28 mouse cellular contexts compared by ENCODE assay signal in the genomic region with DNA sequence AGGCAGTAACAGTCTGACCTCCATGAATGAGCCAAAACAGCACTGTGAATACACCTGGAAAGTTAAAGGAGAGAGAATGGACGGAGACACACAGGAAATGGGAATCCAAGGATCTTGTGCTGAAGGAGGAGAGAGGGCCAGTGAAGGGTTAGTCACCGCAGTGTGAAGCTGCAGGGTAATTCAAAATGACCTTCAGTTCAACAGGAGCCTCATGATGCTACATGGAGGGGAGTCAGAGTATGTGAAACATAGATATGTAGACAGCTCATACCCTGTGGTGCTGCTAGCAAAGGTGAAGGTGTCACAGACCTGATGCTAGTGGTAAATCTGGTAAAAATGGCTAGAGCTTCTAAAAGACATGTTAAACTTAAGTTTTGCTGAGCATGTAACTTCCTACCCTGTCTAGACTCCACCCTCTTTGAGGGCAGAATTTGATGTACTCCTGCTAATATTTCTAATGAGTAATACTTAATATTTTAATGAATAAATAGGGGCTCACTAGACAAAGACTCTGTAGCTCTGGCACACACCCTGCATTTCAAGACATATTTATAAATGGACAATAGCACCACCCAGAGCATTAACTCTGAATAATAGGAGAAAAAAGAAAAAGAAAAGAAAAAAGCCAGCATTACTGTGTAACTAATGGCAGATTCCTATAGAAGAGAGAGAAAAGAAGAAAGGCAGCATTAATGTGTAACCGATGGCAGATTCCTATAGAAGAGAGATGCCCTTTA. TPM values are rescaled to one million over a fixed set of nuclear protein-coding genes. Genes with fewer than 3 reads are reported as not detected.
DNase-seq lines count a peak whose midpoint lies in the region; ATAC-seq lines count a peak whose summit lies in the region.
"Had no signal": no experiment of that assay in that cellular context is flagged by ENCODE, and none has a peak within 500 bp of the region (broad histone marks: within the 10 kb centered on the region; RNA-seq: fewer than 3 reads in every experiment).

No protein-coding gene starts in this region.

- no peaks in the 10 kb centered on the region for H3K9me3 ChIP-seq in forebrain, embryonic 14.5 days (replicated peaks; ENCODE audit: control insufficient read depth, low read length)
- H3K9me3 ChIP-seq in forebrain, embryonic 11.5 days (ENCODE audit: control insufficient read depth, low read length): no peaks in the 10 kb centered on the region
- no peaks in the 10 kb centered on the region for H3K9me3 ChIP-seq in hindbrain, embryonic 15.5 days
- H3K9me3 ChIP-seq in hindbrain, embryonic 12.5 days (replicated peaks): no peaks in the 10 kb centered on the region
- H3K9me3 ChIP-seq in midbrain, embryonic 13.5 days: no peaks in the 10 kb centered on the region
- no peaks in the 10 kb centered on the region for H3K9me3 ChIP-seq in midbrain, embryonic 11.5 days (ENCODE audit: control insufficient read depth, low read length)
- H3K9me3 ChIP-seq: embryonic facial prominence, embryonic 10.5 days; heart, embryonic 13.5 days; limb, embryonic 12.5 days; neural tube, embryonic 13.5 days had no signal

- no peak overlapping the region for H3K4me2 ChIP-seq in forebrain, embryonic 14.5 days (ENCODE audit: low read length)
- no peak overlapping the region for H3K4me2 ChIP-seq in forebrain, embryonic 11.5 days (ENCODE audit: low read depth, low read length, severe bottlenecking)
- H3K4me2 ChIP-seq in hindbrain, embryonic 15.5 days: no peak overlapping the region
- no peak overlapping the region for H3K4me2 ChIP-seq in hindbrain, embryonic 12.5 days (replicated peaks)
- no peak overlapping the region for H3K4me2 ChIP-seq in midbrain, embryonic 13.5 days (replicated peaks)
- no peak overlapping the region for H3K4me2 ChIP-seq in midbrain, embryonic 11.5 days
- H3K4me2 ChIP-seq: heart, embryonic 13.5 days; limb, embryonic 12.5 days; liver, embryonic 11.5 days; neural tube, embryonic 13.5 days had no signal

- WGBS in forebrain, embryonic 14.5 days: 70% methylated on average over 3 of the region's 3 CpGs
- WGBS in forebrain, embryonic 11.5 days: 78% methylated on average over 3 of the region's 3 CpGs
- WGBS in hindbrain, embryonic 15.5 days: 73% methylated on average over 3 of the region's 3 CpGs
- 79% methylated on average over 3 of the region's 3 CpGs for WGBS in hindbrain, embryonic 12.5 days
- WGBS in midbrain, embryonic 13.5 days: 75% methylated on average over 3 of the region's 3 CpGs
- WGBS in midbrain, embryonic 11.5 days: 77% methylated on average over 3 of the region's 3 CpGs

- ATAC-seq in forebrain, embryonic 14.5 days: no peak
- ATAC-seq in forebrain, embryonic 11.5 days (replicated peaks; ENCODE audit: low FRiP score): no peak
- peak; percentile 63; the same call in 1 of the 2 replicates for ATAC-seq in hindbrain, embryonic 15.5 days (ENCODE audit: low FRiP score, low read depth)
- ATAC-seq in hindbrain, embryonic 12.5 days (ENCODE audit: low FRiP score): no peak
- ATAC-seq in midbrain, embryonic 13.5 days: 0 out of 2 replicates have a peak, but pooled peaks have one; percentile 11
- no peak for ATAC-seq in midbrain, embryonic 11.5 days (ENCODE audit: low FRiP score)
- ATAC-seq: inflammation-experienced regulatory T-cells, adult 6 months; liver, postnatal 0 days; lung, postnatal 0 days had no signal

- H3K9ac ChIP-seq in forebrain, embryonic 14.5 days (ENCODE audit: low read length): no peak overlapping the region
- no peak overlapping the region for H3K9ac ChIP-seq in forebrain, embryonic 11.5 days (ENCODE audit: low read length)
- H3K9ac ChIP-seq in hindbrain, embryonic 15.5 days: no peak overlapping the region
- H3K9ac ChIP-seq in hindbrain, embryonic 12.5 days: no peak overlapping the region
- no peak overlapping the region for H3K9ac ChIP-seq in midbrain, embryonic 13.5 days (replicated peaks)
- no peak overlapping the region for H3K9ac ChIP-seq in midbrain, embryonic 11.5 days (ENCODE audit: low read length)
- H3K9ac ChIP-seq: heart, embryonic 13.5 days; limb, embryonic 12.5 days; liver, postnatal 0 days; neural tube, embryonic 13.5 days had no signal

- DNase-seq in forebrain, embryonic 14.5 days (ENCODE audit: low spot score): peak; percentile 29
- DNase-seq in forebrain, embryonic 11.5 days (ENCODE audit: low spot score): no peak
- no peak for DNase-seq in midbrain, embryonic 11.5 days (ENCODE audit: low spot score, missing footprints)
- no peak for DNase-seq in thymus, postnatal 0 days (ENCODE audit: low spot score)
- DNase-seq: adrenal gland, postnatal 14 days; cerebellum, postnatal 10 days; gastrocnemius, postnatal 14 days; heart, adult 18-20 months; heart, postnatal 14 days; kidney, adult 18-20 months; kidney, postnatal 10 days; liver, postnatal 0 days; retina, postnatal 1 day; right cerebral cortex, postnatal 25 days; spleen, adult 18-20 months; thymus, postnatal 25 days had no signal

- H3K36me3 ChIP-seq in forebrain, embryonic 14.5 days (ENCODE audit: control insufficient read depth, insufficient read depth, low read length): no peaks in the 10 kb centered on the region
- no peaks in the 10 kb centered on the region for H3K36me3 ChIP-seq in forebrain, embryonic 11.5 days (ENCODE audit: control insufficient read depth, insufficient read depth, low read length)
- no peaks in the 10 kb centered on the region for H3K36me3 ChIP-seq in hindbrain, embryonic 15.5 days
- H3K36me3 ChIP-seq in hindbrain, embryonic 12.5 days: no peaks in the 10 kb centered on the region
- no peaks in the 10 kb centered on the region for H3K36me3 ChIP-seq in midbrain, embryonic 13.5 days
- H3K36me3 ChIP-seq in midbrain, embryonic 11.5 days (ENCODE audit: control insufficient read depth, insufficient read depth, low read length): no peaks in the 10 kb centered on the region
- H3K36me3 ChIP-seq: embryonic facial prominence, embryonic 10.5 days; heart, embryonic 13.5 days; limb, embryonic 12.5 days; neural tube, embryonic 13.5 days had no signal

- no peak overlapping the region for H3K4me3 ChIP-seq in forebrain, embryonic 14.5 days (ENCODE audit: low read depth, low read length)
- H3K4me3 ChIP-seq in forebrain, embryonic 11.5 days (ENCODE audit: low read depth, low read length): no peak overlapping the region
- H3K4me3 ChIP-seq in hindbrain, embryonic 15.5 days: no peak overlapping the region
- no peak overlapping the region for H3K4me3 ChIP-seq in hindbrain, embryonic 12.5 days
- no peak overlapping the region for H3K4me3 ChIP-seq in midbrain, embryonic 13.5 days (replicated peaks)
- H3K4me3 ChIP-seq in midbrain, embryonic 11.5 days (ENCODE audit: low read depth, low read length): no peak overlapping the region
- H3K4me3 ChIP-seq: embryonic facial prominence, embryonic 10.5 days; heart, embryonic 13.5 days; limb, embryonic 12.5 days; myocyte; neural tube, embryonic 13.5 days had no signal

- no peaks in the 10 kb centered on the region for H3K4me1 ChIP-seq in forebrain, embryonic 14.5 days (ENCODE audit: control insufficient read depth, insufficient read depth, low read length)
- no peaks in the 10 kb centered on the region for H3K4me1 ChIP-seq in forebrain, embryonic 11.5 days (replicated peaks; ENCODE audit: control insufficient read depth, insufficient read depth, low read length)
- H3K4me1 ChIP-seq in hindbrain, embryonic 15.5 days (replicated peaks): no peaks in the 10 kb centered on the region
- no peaks in the 10 kb centered on the region for H3K4me1 ChIP-seq in hindbrain, embryonic 12.5 days
- no peaks in the 10 kb centered on the region for H3K4me1 ChIP-seq in midbrain, embryonic 13.5 days (replicated peaks)
- H3K4me1 ChIP-seq in midbrain, embryonic 11.5 days (ENCODE audit: control insufficient read depth, insufficient read depth, low read length): no peaks in the 10 kb centered on the region
- H3K4me1 ChIP-seq: embryonic facial prominence, embryonic 10.5 days; heart, embryonic 13.5 days; limb, embryonic 12.5 days; neural tube, embryonic 13.5 days had no signal

- H3K27ac ChIP-seq in forebrain, embryonic 14.5 days (ENCODE audit: low read depth, low read length): no peak overlapping the region
- no peak overlapping the region for H3K27ac ChIP-seq in forebrain, embryonic 11.5 days (ENCODE audit: low read depth, low read length)
- H3K27ac ChIP-seq in hindbrain, embryonic 15.5 days (replicated peaks): no peak overlapping the region
- H3K27ac ChIP-seq in hindbrain, embryonic 12.5 days: no peak overlapping the region
- no peak overlapping the region for H3K27ac ChIP-seq in midbrain, embryonic 13.5 days
- H3K27ac ChIP-seq in midbrain, embryonic 11.5 days (ENCODE audit: low read depth, low read length): no peak overlapping the region
- H3K27ac ChIP-seq: embryonic facial prominence, embryonic 10.5 days; heart, embryonic 13.5 days; limb, embryonic 12.5 days; macrophage; neural tube, embryonic 13.5 days had no signal

- no peaks in the 10 kb centered on the region for H3K27me3 ChIP-seq in forebrain, embryonic 14.5 days (replicated peaks; ENCODE audit: control insufficient read depth, insufficient read depth, low read length)
- H3K27me3 ChIP-seq in forebrain, embryonic 11.5 days (ENCODE audit: control insufficient read depth, insufficient read depth, low read length): no peaks in the 10 kb centered on the region
- H3K27me3 ChIP-seq in hindbrain, embryonic 15.5 days: no peaks in the 10 kb centered on the region
- H3K27me3 ChIP-seq in hindbrain, embryonic 12.5 days: no peaks in the 10 kb centered on the region
- H3K27me3 ChIP-seq in midbrain, embryonic 13.5 days: no peaks in the 10 kb centered on the region
- H3K27me3 ChIP-seq in midbrain, embryonic 11.5 days (ENCODE audit: control insufficient read depth, insufficient read depth, low read length): no peaks in the 10 kb centered on the region
- H3K27me3 ChIP-seq: heart, embryonic 13.5 days; limb, embryonic 12.5 days; neural tube, embryonic 13.5 days had no signal

RNA-seq across cellular contexts. Expression of a gene that starts 23.2 kb away (rescaled TPM):
- 14.6 and 14.9 TPM in 2 replicates for polyA plus RNA-seq in forebrain, embryonic 14.5 days (2014; fragmentation: Nextera tagmentation; extraction: Ambion mirVana)
- polyA plus RNA-seq in forebrain, embryonic 11.5 days (2014; fragmentation: Nextera tagmentation; extraction: Ambion mirVana): 6.1 and 7.3 TPM in 2 replicates
- polyA plus RNA-seq in hindbrain, embryonic 15.5 days (2015; fragmentation: Nextera tagmentation; extraction: Ambion mirVana): 13.7 and 13.9 TPM in 2 replicates
- 10.1 and 11.3 TPM in 2 replicates for polyA plus RNA-seq in hindbrain, embryonic 12.5 days (2016; fragmentation: Nextera tagmentation; extraction: Ambion mirVana)
- 16.8 and 17.8 TPM in 2 replicates for polyA plus RNA-seq in midbrain, embryonic 13.5 days (2015; fragmentation: Nextera tagmentation; extraction: Ambion mirVana)
- 4.6 and 5.1 TPM in 2 replicates for polyA plus RNA-seq in midbrain, embryonic 11.5 days (2014; fragmentation: Nextera tagmentation; extraction: Ambion mirVana)
- polyA plus RNA-seq in thymus, postnatal 0 days (2015; fragmentation: Nextera tagmentation; extraction: Ambion mirVana): 0.40 and 0.90 TPM in 2 replicates
- polyA plus RNA-seq: inflammation-experienced regulatory T-cells, adult 6 months; macrophage; myocyte had no signal

Comparison
In these comparisons a context has a peak if more than half of its experiments do, and no peak if none do; other contexts are left out.
1. ATAC-seq: peak in hindbrain, embryonic 15.5 days (single experiment) and midbrain, embryonic 13.5 days (single experiment); none in forebrain, embryonic 14.5 days (single experiment), forebrain, embryonic 11.5 days (single experiment), hindbrain, embryonic 12.5 days (single experiment) and midbrain, embryonic 11.5 days (single experiment).